Mouse (Mus musculus) intestine, embryonic 16.5 days (tissue): ENCODE data around the gene Csn1s2b. TPM values are rescaled to one million over a fixed set of nuclear protein-coding genes. Genes with fewer than 3 reads are reported as not detected.
"Not testable (repeated sequence)": the region's sequence is repeated elsewhere in the genome, so short reads cannot be mapped to it uniquely, and the experiment has no call there.

Experiments used
- ATAC-seq: fragments of 200-750 bp; cut with Nextera tagmentation; 2 replicates; pipeline ENCODE4 v1.8.0; 2017; ENCODE audit warnings: moderate TSS enrichment, moderate library complexity
- H3K27ac ChIP-seq: fragments of 300-500 bp; sonication (generic); 2 replicates; pipeline ENCODE4 v1.5.1; 2014; ENCODE audit warnings: mild to moderate bottlenecking, low read length
- H3K27me3 ChIP-seq: fragments of 300-500 bp; sonication (generic); replicated peaks from 2 replicates; pipeline ENCODE4 v1.6.1; 2014; ENCODE audit warnings: low read length, control low read depth, mixed read lengths; ENCODE audit not compliant: control insufficient read depth, insufficient read depth
- H3K36me3 ChIP-seq: fragments of 300-500 bp; sonication (generic); 2 replicates; pipeline ENCODE4 v1.6.1; 2014; ENCODE audit warnings: low read length, control low read depth; ENCODE audit not compliant: control insufficient read depth, insufficient read depth
- H3K4me1 ChIP-seq: fragments of 300-500 bp; sonication (generic); 2 replicates; pipeline ENCODE4 v1.6.1; 2014; ENCODE audit warnings: low read length, control low read depth, mixed read lengths; ENCODE audit not compliant: control insufficient read depth, insufficient read depth
- H3K4me2 ChIP-seq: fragments of 300-500 bp; sonication (generic); 2 replicates; pipeline ENCODE4 v1.6.1; 2014; ENCODE audit warnings: low read depth, low read length, control low read depth
- H3K4me3 ChIP-seq: fragments of 300-500 bp; sonication (generic); 2 replicates; pipeline ENCODE4 v1.5.1; 2014; ENCODE audit warnings: mild to moderate bottlenecking, low read length
- H3K9ac ChIP-seq: fragments of 300-500 bp; sonication (generic); 2 replicates; pipeline ENCODE4 v1.6.1; 2014; ENCODE audit warnings: low read depth, low read length
- H3K9me3 ChIP-seq: fragments of 300-500 bp; sonication (generic); 2 replicates; pipeline ENCODE4 v1.6.1; 2016; ENCODE audit warnings: low read length, control low read depth; ENCODE audit not compliant: control insufficient read depth
- WGBS: fragments of 180-500 bp; shearing (Covaris S2); extraction: QIAGEN DNeasy Blood & Tissue Kit; methylation state at CpG from one replicate; pipeline ENCODE4 v1.1.7; 2014; 5-methylcytosine and 5-hydroxymethylcytosine counted together
- polyA plus RNA-seq: library from polyadenylated mRNA; unstranded; fragments of >200 nt; fragmentation: Nextera tagmentation; extraction: Ambion mirVana; gene quantifications from 2 replicates; pipeline ENCODE4 v1.2.1, GENCODE M21; 2015

The Csn1s2b gene
- polyA plus RNA-seq = not detected in 2 replicates

- WGBS = 65% methylated on average over 2 of the region's 2 CpGs
- Histone ChIP-seq H3K27me3 (no peaks in the 10 kb centered on the region), H3K9ac (no peak within 1 kb of the TSS), H3K36me3 (no peaks in the 10 kb centered on the region), H3K4me3 (no peak within 1 kb of the TSS), H3K9me3 (no peaks in the 10 kb centered on the region), H3K27ac (no peak within 1 kb of the TSS), H3K4me2 (no peak within 1 kb of the TSS), H3K4me1 (no peaks in the 10 kb centered on the region)
- ATAC-seq = no peak
Observed at GRCm38 (mm10) chr5:87807782-87808181, at the start of gene Csn1s2b. Gene Csn1s2b, plus strand, starts transcription at chr5:87808082.

- Histone ChIP-seq H3K27me3 (no peaks in the 10 kb centered on the region), H3K4me3 (no peak overlapping the region), H3K27ac (no peak overlapping the region), H3K36me3 (no peaks in the 10 kb centered on the region), H3K9me3 (no peaks in the 10 kb centered on the region), H3K4me2 (no peak overlapping the region), H3K9ac (no peak overlapping the region), H3K4me1 (no peaks in the 10 kb centered on the region)
- ATAC-seq = no peak
- WGBS = 78% methylated on average over 3 of the region's 3 CpGs
Observed at GRCm38 (mm10) chr5:87764546-87764945, 43.3 kb upstream of the Csn1s2b start.

- H3K36me3 ChIP-seq, H3K9me3 ChIP-seq, H3K4me1 ChIP-seq, H3K4me2 ChIP-seq, H3K27ac ChIP-seq, H3K9ac ChIP-seq, H3K27me3 ChIP-seq, H3K4me3 ChIP-seq, ATAC-seq: not testable (repeated sequence)
- 44% methylated on average over 2 of the region's 2 CpGs for WGBS
Observed at GRCm38 (mm10) chr5:87772151-87772550, 35.7 kb upstream of the Csn1s2b start.

GRCm38 (mm10) chr5:87774267-87774666, 33.6 kb upstream of the Csn1s2b start, which contains the start of gene Csn1s2a:
Gene Csn1s2a, plus strand, starts transcription at chr5:87774567.
- Histone ChIP-seq H3K4me3 (no peak within 1 kb of the TSS), H3K9ac (no peak within 1 kb of the TSS), H3K4me1 (no peaks in the 10 kb centered on the region), H3K4me2 (no peak within 1 kb of the TSS), H3K36me3 (no peaks in the 10 kb centered on the region), H3K27ac (no peak within 1 kb of the TSS), H3K9me3 (no peaks in the 10 kb centered on the region), H3K27me3 (no peaks in the 10 kb centered on the region)
- no peak for ATAC-seq
- WGBS = 65% methylated on average over 1 of the region's 1 CpGs

GRCm38 (mm10) chr5:87782731-87783130, 25.2 kb upstream of the Csn1s2b start:
- Histone ChIP-seq H3K4me1 (no peaks in the 10 kb centered on the region), H3K4me2 (no peak overlapping the region), H3K9ac (no peak overlapping the region), H3K4me3 (no peak overlapping the region), H3K27me3 (no peaks in the 10 kb centered on the region), H3K9me3 (no peaks in the 10 kb centered on the region), H3K27ac (no peak overlapping the region), H3K36me3 (no peaks in the 10 kb centered on the region)
- no peak for ATAC-seq
- 55% methylated on average over 4 of the region's 4 CpGs for WGBS

- Histone ChIP-seq H3K4me1 (no peaks in the 10 kb centered on the region), H3K36me3 (no peaks in the 10 kb centered on the region), H3K9me3 (no peaks in the 10 kb centered on the region), H3K27me3 (no peaks in the 10 kb centered on the region), H3K9ac (no peak overlapping the region), H3K4me3 (no peak overlapping the region), H3K27ac (no peak overlapping the region), H3K4me2 (no peak overlapping the region)
- ATAC-seq = no peak
- 69% methylated on average over 2 of the region's 2 CpGs for WGBS
Observed at GRCm38 (mm10) chr5:87809253-87809652, 1.4 kb downstream of the Csn1s2b start.

- no peak within 1 kb of the TSS for H3K9ac ChIP-seq
- H3K4me2 ChIP-seq = no peak within 1 kb of the TSS
- no peak within 1 kb of the TSS for H3K27ac ChIP-seq
- WGBS = 60% methylated on average over 1 of the region's 1 CpGs
- H3K27me3 ChIP-seq = no peaks in the 10 kb centered on the region
- no peaks in the 10 kb centered on the region for H3K36me3 ChIP-seq
- ATAC-seq = no peak
- no peaks in the 10 kb centered on the region for H3K4me1 ChIP-seq
- no peaks in the 10 kb centered on the region for H3K9me3 ChIP-seq
- H3K4me3 ChIP-seq = no peak within 1 kb of the TSS
Observed at GRCm38 (mm10) chr5:87825386-87825785, 17.5 kb downstream of the Csn1s2b start, which contains the start of gene Prr27. Gene Prr27, plus strand, starts transcription at chr5:87825686.

GRCm38 (mm10) chr5:87855136-87855716, 47.3 kb downstream of the Csn1s2b start:
- no peaks in the 10 kb centered on the region for H3K4me1 ChIP-seq

GRCm38 (mm10) chr5:87870084-87870483, 62.2 kb downstream of the Csn1s2b start:
- Histone ChIP-seq H3K4me2 (no peak overlapping the region), H3K9me3 (no peaks in the 10 kb centered on the region), H3K27me3 (no peaks in the 10 kb centered on the region), H3K27ac (no peak overlapping the region), H3K4me3 (no peak overlapping the region), H3K9ac (no peak overlapping the region), H3K36me3 (no peaks in the 10 kb centered on the region), H3K4me1 (no peaks in the 10 kb centered on the region)
- no peak for ATAC-seq
- 56% methylated on average over 2 of the region's 2 CpGs for WGBS

More at GRCm38 (mm10) chr5:87855136-87855716, 47.3 kb downstream of the Csn1s2b start:
- H3K27me3 ChIP-seq = no peaks in the 10 kb centered on the region
- no peak for ATAC-seq
- H3K4me2 ChIP-seq = no peak overlapping the region
- H3K27ac ChIP-seq = no peak overlapping the region
- no peaks in the 10 kb centered on the region for H3K9me3 ChIP-seq
- H3K9ac ChIP-seq = no peak overlapping the region
- H3K36me3 ChIP-seq = no peaks in the 10 kb centered on the region
- no peak overlapping the region for H3K4me3 ChIP-seq
- 76% methylated on average over 3 of the region's 3 CpGs for WGBS

GRCm38 (mm10) chr5:87871423-87871822, 63.5 kb downstream of the Csn1s2b start:
- Histone ChIP-seq H3K27me3 (no peaks in the 10 kb centered on the region), H3K4me2 (no peak overlapping the region), H3K36me3 (no peaks in the 10 kb centered on the region), H3K4me3 (no peak overlapping the region), H3K9me3 (no peaks in the 10 kb centered on the region), H3K27ac (no peak overlapping the region), H3K4me1 (no peaks in the 10 kb centered on the region), H3K9ac (no peak overlapping the region)
- 27% methylated on average over 4 of the region's 4 CpGs for WGBS
- no peak for ATAC-seq
